Mouse (Mus musculus) fibroblast of lung, adult 2 months (primary cell): Measurements from ENCODE around the gene Esrp2.

Source experiments
- DNase-seq: peaks from one replicate; pipeline ENCODE4 v3.0.0-alpha.2; 2011; ENCODE audit warnings: low read depth

Gene Esrp2

DNA sequence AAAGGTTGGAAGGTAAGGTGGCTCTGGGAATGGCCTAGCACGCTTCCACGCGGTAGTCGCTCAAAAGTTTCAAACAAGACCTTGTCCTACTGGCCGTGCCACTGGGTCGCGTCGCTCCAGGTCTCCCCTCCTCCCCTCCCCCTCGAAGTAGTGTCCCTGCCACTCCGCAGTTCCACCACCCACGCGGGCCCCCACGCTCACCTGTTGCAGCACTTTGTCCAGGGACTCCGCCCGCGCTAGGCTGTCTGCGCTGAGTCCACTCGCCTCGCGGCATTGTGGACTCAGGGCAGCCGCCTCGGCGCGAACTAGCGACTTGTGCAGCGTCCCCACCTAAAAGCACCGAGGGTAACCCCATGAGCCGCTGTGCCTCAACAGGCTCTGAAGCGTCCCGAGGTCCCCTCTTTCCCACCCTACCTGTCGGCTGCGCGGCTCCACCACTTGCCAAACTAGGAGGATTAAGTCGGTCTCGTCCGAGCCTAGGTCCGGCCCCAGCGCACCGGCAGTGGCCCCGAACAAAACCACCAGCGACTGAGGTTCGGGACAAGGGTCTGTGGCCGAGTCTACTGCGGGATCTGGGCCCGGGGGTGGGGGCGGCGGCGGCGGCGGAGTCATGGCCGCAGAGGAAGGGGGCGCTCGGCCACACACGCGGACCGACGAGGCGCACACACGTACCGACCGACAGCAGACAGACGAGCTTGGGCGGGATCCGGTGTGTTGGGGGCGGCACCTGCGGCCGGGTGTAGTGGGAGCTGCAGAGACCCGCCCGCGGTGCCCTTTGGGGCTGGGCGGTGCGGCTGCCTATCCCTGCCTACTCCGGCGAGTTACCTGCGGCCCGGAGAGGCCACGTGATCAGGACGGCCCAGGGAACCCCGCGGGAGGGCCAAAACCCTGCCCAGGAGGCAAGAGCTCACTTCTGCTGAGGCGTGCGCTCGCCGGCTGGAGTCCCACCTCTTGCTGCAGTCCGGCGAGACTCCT is at the start of gene Esrp2:
Esrp2 (minus strand) TSS at position 819 of the 975 bp plus-strand sequence.
- DNase-seq = no peak

DNA sequence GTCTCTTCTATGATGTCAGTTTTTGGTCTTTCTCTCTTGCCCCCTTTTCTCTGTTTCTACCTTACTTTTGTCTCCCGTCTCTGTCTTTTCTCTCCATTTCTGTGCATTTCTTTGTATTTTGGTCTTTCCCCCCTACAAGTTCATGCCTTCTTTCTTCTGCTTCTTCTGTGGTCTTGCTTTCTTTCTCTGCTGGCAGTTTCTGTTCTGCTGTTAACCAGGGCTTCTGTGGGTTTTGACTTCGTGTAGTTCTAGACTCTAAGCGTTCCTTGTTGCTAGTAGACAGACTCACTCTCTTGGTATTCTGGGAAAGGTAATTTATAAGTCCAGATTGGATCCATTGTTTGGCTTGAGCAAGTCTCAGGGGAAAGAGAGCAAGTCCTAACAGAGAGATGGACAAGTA is 49.6 kb upstream of the Esrp2 start:
- DNase-seq = no peak

DNA sequence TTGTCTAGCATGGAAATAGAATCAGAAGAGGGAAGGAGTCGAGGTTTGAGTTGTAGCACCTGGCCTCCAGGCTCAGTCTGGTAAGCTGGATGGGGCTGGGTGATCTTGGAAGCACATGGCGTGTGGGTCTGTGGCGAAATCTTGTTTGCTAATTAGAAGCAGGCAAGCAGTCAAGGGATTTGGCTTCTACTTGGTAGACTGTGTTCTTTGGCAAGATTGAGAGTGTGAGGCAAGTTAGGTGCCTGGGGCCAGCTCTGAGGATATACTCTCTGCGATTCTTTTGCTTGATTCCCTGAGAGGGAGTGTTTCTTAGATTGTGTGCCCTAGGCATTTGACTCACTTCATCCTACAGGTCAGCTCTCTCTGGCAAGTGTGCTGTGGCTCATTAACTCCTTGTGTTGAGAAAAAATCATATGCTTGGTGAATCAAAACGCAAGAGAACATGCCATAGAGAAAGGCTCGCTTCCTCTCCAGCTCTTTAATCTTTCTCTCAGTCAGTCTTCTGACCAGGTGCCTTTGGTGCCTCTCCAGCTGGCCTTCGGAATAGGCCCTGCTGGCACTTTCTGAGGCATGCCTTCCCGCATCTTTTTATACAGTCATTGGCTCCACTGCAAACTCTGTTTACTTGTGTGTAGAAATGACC is 49.0 kb upstream of the Esrp2 start:
- DNase-seq = peak; percentile 93

DNA sequence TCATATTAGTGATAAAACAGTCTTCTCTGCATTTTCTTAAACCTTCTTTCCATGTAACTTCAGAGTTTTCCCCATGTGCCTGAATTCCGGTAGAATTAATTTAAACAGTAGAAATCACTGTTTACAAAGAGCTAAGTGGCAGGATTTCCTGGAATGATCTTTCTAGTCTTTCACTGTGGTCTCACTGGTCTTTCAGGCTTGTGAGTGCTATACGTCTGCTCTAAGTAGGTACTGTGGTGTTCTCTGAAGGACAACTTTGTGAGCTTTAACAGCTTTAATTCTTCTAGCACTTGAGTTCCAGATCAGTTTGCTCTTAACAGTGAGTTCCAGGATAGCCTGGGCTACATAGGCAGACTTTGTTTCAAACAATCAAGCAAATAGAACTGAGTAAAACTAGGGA is 41.7 kb upstream of the Esrp2 start:
- DNase-seq = no peak

DNA sequence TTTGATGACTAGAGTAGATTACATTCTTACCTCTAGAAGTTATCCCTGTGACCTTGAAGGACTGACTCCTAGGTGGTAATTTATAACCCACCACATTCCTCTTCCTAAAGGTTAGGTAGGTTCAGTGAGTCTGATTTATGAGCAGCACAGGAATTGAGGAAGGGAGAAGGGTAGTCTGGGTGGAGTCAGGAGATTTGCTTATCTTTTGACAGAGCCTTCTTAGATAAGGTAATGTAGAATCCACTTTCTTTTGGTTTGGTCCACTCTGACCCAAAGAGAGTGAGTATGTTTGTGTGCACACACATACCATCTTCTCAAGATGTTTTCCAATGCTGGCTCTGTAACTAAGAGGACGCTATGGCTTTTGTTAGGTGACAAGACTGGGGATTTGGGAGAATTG is 40.8 kb upstream of the Esrp2 start:
- no peak for DNase-seq

DNA sequence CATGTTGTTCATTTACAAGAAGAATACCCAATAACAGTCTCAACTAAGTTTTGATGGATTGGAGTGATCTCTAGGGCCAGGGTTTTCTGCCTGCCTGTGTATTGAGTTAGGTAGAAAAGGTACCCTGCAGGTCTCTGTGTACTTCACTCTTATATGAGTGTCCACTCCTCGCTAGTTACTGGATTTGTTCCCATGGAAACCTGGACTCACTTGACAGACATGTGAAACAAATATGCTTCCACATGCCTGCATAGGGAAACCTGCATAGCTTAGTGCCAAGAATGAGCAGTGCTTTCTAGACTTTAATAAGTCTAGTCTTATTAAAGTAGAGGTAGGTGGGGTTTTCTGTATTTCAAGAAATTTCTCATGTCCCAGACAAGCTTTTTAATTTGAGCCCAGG is 40.1 kb upstream of the Esrp2 start:
- no peak for DNase-seq

DNA sequence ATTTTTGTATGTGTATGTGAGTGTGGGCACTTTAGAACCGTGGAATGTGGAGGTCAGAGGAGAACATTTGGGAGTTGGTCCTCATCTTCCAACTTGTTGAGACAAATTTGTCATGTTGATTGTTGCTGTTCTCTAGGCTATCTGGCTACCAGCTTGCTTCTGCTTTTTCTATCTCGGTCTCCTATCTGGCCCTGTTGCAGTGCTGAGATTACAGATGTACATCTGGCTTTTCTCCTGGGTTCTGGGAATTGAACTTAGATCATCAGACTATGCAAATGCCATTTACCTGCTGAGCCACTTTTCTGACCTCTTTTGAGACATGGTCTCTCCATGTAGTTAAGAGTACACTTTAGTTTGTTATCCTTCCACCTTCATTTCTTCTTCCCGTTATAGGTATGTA is 36.8 kb upstream of the Esrp2 start:
- no peak for DNase-seq

DNA sequence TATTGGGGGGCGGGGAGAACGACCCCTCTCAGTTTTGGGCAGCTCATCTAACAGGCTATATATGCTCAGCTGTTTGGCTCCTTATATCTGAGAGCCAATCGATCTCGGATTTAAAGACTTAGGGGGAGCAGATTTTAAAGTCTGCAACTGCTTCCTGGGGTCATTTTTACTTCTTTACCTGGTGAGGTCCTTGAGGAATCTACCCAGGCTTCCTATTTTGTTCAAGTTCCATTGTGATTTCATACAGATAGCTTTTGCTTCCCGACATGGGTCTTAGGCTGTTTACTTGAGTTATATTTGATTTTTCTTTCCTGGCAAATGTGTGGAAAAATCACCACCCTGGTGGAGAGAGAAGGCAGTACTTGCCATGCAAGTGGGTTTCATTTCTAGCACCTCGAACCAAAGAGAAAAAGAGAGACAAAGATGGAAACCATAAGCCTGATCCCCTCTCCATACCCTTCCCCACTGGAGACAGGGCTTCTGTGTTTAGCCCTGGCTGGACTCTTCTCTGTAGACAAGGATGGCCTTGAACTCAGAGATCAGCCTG is 33.2 kb upstream of the Esrp2 start:
- DNase-seq = no peak

DNA sequence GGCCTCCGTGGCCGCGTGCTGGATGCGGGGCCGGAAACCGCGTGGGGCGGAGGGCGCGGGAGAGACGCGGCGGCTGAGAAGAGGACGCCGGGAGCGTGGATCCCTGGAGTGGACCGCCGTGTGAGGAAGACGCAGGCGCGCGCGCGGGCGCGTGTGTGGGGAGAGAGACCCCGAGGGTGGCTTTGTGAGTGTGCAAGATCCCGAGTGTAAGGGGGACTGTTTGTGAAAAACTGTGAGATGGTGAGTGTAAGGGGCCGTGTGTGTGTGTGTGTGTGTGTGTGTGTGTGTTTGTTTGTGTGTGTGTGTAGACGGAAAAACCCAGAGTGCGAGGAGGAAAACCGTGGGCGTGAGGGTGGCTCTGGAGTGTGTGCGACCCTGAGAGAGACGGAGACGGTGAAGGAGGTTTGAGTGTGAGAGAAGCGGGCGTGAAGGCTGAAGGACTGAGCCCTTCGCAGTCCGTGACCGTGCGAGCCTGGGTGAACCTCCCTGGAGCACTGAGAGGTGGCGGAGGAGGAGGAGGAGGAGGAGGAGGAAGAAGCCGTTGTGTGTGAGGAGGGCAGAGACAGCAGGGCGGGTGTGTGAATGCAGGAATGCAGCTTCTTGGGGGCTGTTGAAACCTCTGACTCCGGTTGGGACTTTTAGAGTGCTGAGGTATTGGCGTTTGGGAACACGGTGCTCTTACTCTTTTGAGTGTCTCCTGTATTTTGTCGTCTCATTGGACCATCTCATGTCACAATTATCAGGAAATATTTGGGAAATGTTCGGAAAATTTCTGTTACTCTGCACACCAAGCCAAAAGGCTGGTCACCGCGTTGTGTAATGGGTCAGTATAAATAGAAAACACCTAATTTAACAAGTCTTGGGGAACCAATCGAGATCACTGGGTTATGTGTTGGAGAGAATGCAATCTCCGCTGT is 32.5 kb upstream of the Esrp2 start:
- no peak for DNase-seq

DNA sequence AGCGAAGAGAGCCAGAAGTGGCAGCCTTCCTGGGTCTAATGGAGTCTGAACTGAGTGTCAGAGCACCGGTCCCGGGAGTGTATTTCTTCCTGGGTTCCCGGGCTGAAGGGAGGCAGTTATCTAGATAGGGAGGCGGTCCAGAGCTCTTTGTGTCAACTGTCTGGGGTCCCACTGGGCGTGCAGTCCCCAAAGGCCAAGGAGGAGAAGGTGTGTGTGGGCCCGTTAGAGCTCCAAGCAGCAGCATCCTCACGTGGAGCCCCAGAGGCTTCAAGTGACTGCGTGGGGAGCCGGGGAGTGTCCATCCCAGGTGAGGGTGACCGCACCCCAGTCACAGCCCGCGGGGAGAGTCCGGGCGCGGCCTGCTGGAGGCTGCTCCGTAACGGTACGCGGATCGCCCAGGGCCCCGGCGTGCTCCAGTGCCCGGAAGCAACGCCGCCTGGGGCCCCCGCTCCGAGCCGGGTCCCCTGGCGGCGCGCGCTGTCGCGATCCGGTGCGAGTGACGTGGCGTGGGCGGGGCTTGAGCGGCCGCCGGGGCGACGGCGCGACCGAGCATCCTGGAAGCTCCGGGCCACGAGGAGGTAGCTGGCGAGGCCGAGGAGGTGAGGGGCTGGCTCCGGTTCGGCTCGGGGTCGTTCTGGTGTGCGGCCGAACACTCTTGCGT is 31.7 kb upstream of the Esrp2 start, which contains the start of gene Slc7a6:
Slc7a6 (plus strand) TSS at position 502 of the 661 bp plus-strand sequence.
- DNase-seq = no peak

DNA sequence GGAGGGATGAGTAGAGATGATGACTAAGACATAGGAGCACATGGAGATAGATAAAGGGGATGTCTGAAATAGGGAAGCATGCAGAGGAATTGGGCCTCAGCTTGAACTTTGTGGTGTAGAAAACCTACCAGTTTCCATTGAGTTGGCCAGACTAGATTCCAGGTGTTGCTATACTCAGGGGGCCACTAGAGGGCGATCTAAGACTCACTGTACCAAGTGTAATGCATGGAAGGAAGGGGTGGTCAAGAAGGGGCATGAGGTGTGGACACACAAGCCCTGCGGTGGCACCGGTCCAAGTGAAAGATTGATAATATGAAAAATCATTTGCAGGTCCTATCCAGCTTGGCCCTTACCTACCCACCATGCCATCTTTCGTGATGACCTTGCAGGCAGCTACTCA is 28.7 kb upstream of the Esrp2 start:
- no peak for DNase-seq

DNA sequence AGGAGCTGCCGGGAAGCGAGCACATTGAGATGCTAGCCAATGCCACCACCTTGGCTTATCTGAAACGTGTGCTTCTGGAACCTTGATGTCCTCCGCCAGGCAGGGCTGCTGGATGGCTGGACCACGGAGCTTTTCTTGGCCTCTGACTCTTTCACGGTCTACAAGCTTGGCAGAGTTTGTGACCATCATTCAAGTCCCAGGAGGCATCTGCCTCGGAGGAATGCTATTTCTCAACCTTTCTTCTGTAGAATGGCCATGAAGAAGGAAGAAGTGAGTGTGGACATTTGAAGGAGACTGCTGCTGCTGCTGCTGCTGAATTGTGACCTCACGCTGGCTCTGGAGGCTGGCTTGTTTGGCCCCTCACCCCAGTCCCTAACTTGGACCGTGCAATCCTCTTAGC is 26.5 kb upstream of the Esrp2 start:
- no peak for DNase-seq

DNA sequence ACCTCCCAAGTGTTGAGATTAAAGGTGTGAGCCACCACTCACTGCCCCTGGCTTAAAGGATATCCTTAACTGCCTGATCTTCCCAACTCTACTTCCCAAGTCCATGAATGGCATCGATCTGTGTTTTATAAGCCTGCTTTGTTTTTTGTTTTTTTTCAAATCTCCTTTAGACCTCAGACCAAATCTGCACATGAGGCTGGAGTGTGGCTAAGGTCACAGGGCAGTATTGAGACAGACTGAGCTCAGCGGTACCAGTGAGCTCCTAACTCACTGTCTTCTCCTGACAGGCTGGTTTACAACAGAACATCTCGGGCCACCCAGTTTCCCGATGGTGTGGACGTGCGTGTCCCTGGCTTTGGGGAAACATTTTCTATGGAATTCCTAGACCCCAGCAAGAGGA is 23.1 kb upstream of the Esrp2 start:
- DNase-seq = no peak

DNA sequence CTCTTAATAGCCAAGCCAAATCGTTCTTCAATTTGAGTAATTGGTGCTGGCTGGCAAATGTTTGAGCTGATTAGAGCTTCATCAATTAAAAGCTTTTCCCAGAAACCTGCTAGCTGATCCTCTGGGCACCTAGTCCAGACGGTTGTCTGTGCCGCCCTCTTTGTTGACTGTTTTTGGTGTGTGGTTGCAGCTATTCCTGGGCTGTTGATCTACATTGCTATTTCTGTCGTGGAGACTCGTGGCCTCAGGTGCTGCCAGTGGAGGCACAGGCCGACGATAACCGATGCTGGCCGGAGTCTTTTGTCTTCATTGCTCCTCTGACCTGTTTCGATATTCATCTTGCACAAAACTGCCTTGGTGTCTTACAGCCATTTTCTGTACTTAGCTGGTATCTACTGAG is 21.6 kb upstream of the Esrp2 start:
- DNase-seq = no peak

DNA sequence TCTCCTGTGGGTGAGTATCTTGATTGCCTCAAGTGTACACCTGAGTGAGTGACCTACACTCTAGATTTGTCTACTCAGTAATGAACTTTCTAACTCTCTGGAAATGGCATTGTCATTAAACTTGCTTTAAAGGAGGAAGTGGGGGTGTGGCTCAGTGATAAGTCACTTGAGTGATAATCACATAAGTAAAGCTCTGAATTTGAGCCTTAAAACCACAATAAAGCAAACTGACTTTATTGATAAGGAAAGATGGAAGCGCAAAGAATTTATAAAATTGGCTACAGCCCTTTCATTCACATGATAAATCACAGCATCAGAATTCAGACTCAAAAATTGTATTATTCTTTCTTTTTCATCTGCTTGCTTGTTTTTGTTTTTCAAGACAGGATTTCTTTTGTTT is 20.6 kb upstream of the Esrp2 start:
- no peak for DNase-seq

DNA sequence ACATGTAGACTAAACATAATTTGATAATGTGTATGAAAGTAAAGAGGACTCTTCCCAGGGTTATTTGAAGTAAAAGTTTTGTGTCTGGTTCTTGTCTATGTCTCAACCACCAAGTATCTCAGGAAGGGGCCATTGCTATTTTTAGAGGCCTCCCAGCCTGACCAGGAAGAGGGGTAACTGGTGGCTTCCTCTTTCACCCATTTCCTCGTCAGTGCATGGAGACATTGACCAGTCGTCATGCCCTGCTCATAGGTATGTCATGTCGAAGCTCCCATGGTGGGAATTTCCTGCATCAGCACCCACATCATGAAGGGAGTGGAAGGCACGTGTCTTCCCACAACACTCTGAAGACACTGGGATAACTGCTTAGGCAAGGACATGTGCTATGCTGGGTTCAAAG is 16.1 kb upstream of the Esrp2 start:
- DNase-seq = no peak

DNA sequence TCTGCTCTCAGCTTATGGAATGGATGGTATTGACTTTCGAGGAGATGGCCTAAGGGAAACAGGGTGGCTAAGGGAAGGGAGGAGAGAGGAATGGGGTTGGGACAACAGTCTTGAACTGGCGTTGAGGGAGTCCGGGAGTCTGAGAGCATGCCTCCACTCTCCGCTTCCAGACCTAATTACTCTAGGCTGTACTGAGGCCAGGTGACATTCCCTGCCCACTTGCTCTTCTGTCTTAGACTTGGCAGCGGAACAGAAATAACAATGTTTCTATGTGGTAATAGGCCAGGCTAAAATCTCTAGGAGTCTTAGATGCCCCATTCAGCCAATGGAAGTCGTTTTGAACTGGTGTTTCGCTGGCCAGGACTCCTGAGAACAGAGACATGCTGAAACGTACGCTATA is 14.3 kb upstream of the Esrp2 start:
- no peak for DNase-seq

DNA sequence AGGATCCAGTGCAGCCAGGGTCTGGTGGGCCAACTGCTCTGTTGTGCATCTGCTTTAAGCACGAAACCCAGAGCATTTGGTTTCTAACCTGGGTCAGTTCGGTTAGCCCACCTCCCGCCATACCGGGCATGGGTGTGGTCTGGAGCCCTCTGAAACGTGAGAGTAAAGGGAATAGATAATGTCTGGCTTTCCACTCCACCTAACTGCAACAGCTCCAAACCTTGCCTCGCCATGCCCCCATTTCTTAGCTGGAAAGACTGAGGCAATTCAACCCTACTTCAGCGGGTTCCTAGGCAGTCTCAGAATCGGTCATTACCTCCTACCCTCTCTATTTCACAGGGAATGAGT is 13.9 kb upstream of the Esrp2 start:
- no peak for DNase-seq

DNA sequence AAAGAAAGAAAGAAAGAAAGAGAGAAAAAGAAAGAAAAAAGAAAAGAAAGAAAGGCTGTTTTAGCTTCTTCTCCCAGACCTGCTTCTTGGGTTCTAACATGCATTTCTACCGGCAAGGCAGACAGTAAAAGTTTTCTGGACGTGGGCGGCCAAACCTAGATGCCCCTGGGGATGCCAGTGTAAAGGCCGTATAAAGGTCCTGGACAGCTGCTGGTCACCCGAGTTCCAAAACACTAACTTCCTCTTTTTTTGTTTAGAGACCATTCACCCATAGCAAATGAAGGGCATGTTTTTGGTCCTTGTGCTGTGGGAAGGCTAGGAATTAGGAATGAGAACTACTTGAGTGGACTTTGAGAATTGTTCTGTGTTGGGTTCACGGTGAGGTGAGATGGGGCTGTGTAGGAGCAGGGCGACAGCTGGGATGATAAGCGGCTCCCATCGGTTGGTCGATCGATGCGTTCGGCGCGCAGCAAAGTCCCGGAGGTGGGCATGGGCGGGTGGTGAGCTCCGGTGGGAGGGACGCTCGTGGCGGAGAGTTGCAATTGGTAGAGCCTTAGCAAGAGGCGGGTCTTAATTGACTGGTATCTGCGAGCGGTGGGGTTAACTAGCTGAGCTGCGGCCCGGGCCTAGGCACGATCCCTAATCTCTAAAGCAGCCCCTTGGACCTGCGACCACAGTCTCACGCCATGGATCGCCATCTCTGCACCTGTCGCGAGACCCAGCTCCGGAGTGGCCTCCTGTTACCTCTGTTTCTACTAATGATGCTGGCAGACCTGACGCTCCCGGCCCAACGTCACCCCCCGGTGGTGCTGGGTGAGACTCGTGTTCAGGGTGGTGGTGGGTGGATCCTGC is 13.3 kb upstream of the Esrp2 start, which contains the start of gene Pla2g15:
Pla2g15 (plus strand) TSS at position 599 of the 852 bp plus-strand sequence.
- peak; percentile 80 for DNase-seq

DNA sequence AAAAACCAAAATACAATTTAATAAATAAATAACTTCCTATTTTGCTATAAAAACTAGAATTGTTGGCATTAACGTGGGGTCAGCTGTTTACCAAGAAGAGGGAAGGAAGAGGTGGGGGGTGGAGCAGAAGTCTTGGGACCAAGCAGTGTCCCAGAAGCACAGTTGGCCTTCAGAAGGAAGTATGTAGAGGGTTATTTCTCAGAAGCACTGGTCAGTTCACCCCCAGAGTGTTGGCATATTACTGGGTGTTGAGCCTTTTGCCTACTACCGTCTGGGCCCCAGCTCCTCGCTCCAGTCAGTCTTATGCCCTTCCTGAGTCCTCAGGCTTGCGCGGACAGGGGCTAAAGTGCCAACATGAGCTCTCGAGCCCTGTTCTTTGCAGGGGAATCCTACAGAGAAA is 12.3 kb upstream of the Esrp2 start:
- no peak for DNase-seq
